8 mouse cellular contexts compared by ENCODE assay signal in the genomic region with DNA sequence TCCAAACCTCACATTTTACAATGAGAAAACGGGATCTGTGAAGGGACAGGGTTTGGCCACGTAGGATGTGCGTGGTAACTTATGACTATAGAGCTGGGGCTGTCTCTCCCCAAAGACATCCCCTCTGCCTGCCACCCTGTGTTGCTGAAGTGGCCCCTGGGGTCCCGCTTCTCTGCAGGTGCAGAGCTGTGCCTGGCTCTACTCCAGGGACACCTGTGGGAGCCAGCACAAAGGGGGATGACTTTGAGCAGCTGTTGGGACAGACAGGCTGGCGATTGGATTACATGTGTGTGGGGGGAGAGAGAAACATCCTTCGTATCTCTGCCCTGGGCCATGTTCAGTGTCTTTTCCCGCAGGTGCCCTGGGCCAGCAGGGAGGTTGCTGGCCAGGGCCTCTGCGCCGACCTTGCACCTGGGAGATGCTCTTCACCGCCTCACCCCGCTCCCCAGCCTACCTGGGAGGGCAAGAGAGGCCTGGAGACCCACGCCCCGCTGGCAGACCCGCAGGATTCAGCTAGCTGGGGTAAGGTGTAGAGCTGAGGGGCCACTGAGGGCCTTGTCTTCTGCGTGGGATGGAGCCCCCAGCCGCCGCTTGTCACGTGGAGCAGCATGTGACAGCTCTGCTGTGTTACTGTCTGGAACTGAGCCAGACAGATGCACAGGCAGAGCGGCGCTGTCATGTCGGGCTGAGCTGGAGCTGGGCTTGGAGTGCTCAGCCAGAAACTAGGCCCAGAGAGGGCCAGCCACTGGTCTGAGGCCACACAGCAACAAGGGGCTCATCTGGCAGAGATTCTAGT. TPM values are rescaled to one million over a fixed set of nuclear protein-coding genes. Genes with fewer than 3 reads are reported as not detected.
DNase-seq lines count a peak whose midpoint lies in the region; ATAC-seq and TF ChIP-seq lines count a peak whose summit lies in the region.

No protein-coding gene starts in this region.

- H3K9me3 ChIP-seq in forebrain, embryonic 14.5 days (replicated peaks; ENCODE audit: control insufficient read depth, low read length): no peaks in the 10 kb centered on the region
- no peaks in the 10 kb centered on the region for H3K9me3 ChIP-seq in forebrain, embryonic 11.5 days (ENCODE audit: control insufficient read depth, low read length)
- no peaks in the 10 kb centered on the region for H3K9me3 ChIP-seq in lung, embryonic 16.5 days (ENCODE audit: control insufficient read depth, low read length)
- H3K9me3 ChIP-seq in heart, embryonic 16.5 days (replicated peaks; ENCODE audit: control insufficient read depth, low read length): no peaks in the 10 kb centered on the region
- no peaks in the 10 kb centered on the region for H3K9me3 ChIP-seq in stomach, embryonic 15.5 days

- H3K9ac ChIP-seq in forebrain, embryonic 14.5 days (ENCODE audit: low read length): no peak overlapping the region
- H3K9ac ChIP-seq in forebrain, embryonic 11.5 days (ENCODE audit: low read length): no peak overlapping the region
- H3K9ac ChIP-seq in lung, embryonic 16.5 days (ENCODE audit: low read length): peak overlapping the region; percentile 30; the same call in 1 of the 2 replicates
- no peak overlapping the region for H3K9ac ChIP-seq in heart, embryonic 16.5 days (ENCODE audit: low read length)
- H3K9ac ChIP-seq in stomach, embryonic 15.5 days: no peak overlapping the region

- ATAC-seq in forebrain, embryonic 14.5 days: peak; percentile 37; the same call in 1 of the 2 replicates
- ATAC-seq in forebrain, embryonic 11.5 days (replicated peaks; ENCODE audit: low FRiP score): no peak
- no peak for ATAC-seq in lung, embryonic 16.5 days (ENCODE audit: low read depth)
- ATAC-seq in heart, embryonic 16.5 days (replicated peaks; ENCODE audit: extremely low read depth, insufficient read depth, low FRiP score): 0 out of 2 replicates have a peak, but pooled peaks have one; percentile 11
- ATAC-seq in stomach, embryonic 15.5 days (ENCODE audit: insufficient read depth, low FRiP score, low read depth): no peak

- no peak overlapping the region for H3K4me2 ChIP-seq in forebrain, embryonic 14.5 days (ENCODE audit: low read length)
- no peak overlapping the region for H3K4me2 ChIP-seq in forebrain, embryonic 11.5 days (ENCODE audit: low read depth, low read length, severe bottlenecking)
- no peak overlapping the region for H3K4me2 ChIP-seq in lung, embryonic 16.5 days (ENCODE audit: low read depth, low read length)
- H3K4me2 ChIP-seq in heart, embryonic 16.5 days (ENCODE audit: low read depth, low read length): peak overlapping the region; percentile 3; the same call in 1 of the 2 replicates
- H3K4me2 ChIP-seq in stomach, embryonic 15.5 days: no peak overlapping the region

- no peak for TF ChIP-seq POLR2A in lung, adult 2 months (IDR thresholded peaks at IDR 0.05; ENCODE audit: borderline replicate concordance, extremely low read depth, low read depth, low read length)

- H3K27ac ChIP-seq in forebrain, embryonic 14.5 days (ENCODE audit: low read depth, low read length): peak overlapping the region; percentile 36; the same call in 1 of the 2 replicates
- H3K27ac ChIP-seq in forebrain, embryonic 11.5 days (ENCODE audit: low read depth, low read length): no peak overlapping the region
- peak overlapping the region; percentile 90 for H3K27ac ChIP-seq in lung, embryonic 16.5 days (ENCODE audit: low read length)
- peak overlapping the region; percentile 77 for H3K27ac ChIP-seq in heart, embryonic 16.5 days (ENCODE audit: low read length)
- H3K27ac ChIP-seq in stomach, embryonic 15.5 days: peak overlapping the region; percentile 73

- peaks cover 4% of the 10 kb centered on the region; the same call in 1 of the 2 replicates for H3K4me1 ChIP-seq in forebrain, embryonic 14.5 days (ENCODE audit: control insufficient read depth, insufficient read depth, low read length)
- no peaks in the 10 kb centered on the region; the same call in 1 of the 2 replicates for H3K4me1 ChIP-seq in forebrain, embryonic 11.5 days (replicated peaks; ENCODE audit: control insufficient read depth, insufficient read depth, low read length)
- peaks cover 27% of the 10 kb centered on the region for H3K4me1 ChIP-seq in lung, embryonic 16.5 days (replicated peaks; ENCODE audit: control insufficient read depth, insufficient read depth, low read length)
- H3K4me1 ChIP-seq in lung, adult 2 months (ENCODE audit: control insufficient read depth, insufficient read depth, low read length): peaks cover 23% of the 10 kb centered on the region
- H3K4me1 ChIP-seq in heart, embryonic 16.5 days (ENCODE audit: control insufficient read depth, insufficient read depth, low read length): peaks cover 23% of the 10 kb centered on the region
- H3K4me1 ChIP-seq in stomach, embryonic 15.5 days: peaks cover 24% of the 10 kb centered on the region

- WGBS in forebrain, embryonic 14.5 days: 70% methylated on average over 21 of the region's 21 CpGs
- WGBS in forebrain, embryonic 11.5 days: 72% methylated on average over 21 of the region's 21 CpGs
- WGBS in lung, embryonic 16.5 days: 60% methylated on average over 21 of the region's 21 CpGs
- 67% methylated on average over 21 of the region's 21 CpGs for WGBS in lung, adult 2 months
- 59% methylated on average over 21 of the region's 21 CpGs for WGBS in heart, embryonic 16.5 days
- 64% methylated on average over 21 of the region's 21 CpGs for WGBS in stomach, embryonic 15.5 days

- no peak overlapping the region for H3K4me3 ChIP-seq in forebrain, embryonic 14.5 days (ENCODE audit: low read depth, low read length)
- H3K4me3 ChIP-seq in forebrain, embryonic 11.5 days (ENCODE audit: low read depth, low read length): no peak overlapping the region
- no peak overlapping the region for H3K4me3 ChIP-seq in lung, embryonic 16.5 days (ENCODE audit: low read length)
- H3K4me3 ChIP-seq in lung, adult 2 months (replicated peaks; ENCODE audit: extremely low read depth, low read depth, low read length): no peak overlapping the region
- no peak overlapping the region for H3K4me3 ChIP-seq in heart, embryonic 16.5 days (ENCODE audit: low read length)
- H3K4me3 ChIP-seq in stomach, embryonic 15.5 days (replicated peaks): no peak overlapping the region

- DNase-seq in forebrain, embryonic 14.5 days (ENCODE audit: low spot score): peak; percentile 30
- DNase-seq in forebrain, embryonic 11.5 days (ENCODE audit: low spot score): no peak
- no peak for DNase-seq in lung, adult 2 months
- no peak for DNase-seq in right cerebral cortex, postnatal 10 days (ENCODE audit: low spot score in 2 of 2)
- no peak for DNase-seq in cerebellum, adult 11 months

- no peaks in the 10 kb centered on the region for H3K36me3 ChIP-seq in forebrain, embryonic 14.5 days (ENCODE audit: control insufficient read depth, insufficient read depth, low read length)
- no peaks in the 10 kb centered on the region for H3K36me3 ChIP-seq in forebrain, embryonic 11.5 days (ENCODE audit: control insufficient read depth, insufficient read depth, low read length)
- no peaks in the 10 kb centered on the region for H3K36me3 ChIP-seq in lung, embryonic 16.5 days (ENCODE audit: control insufficient read depth, insufficient read depth, low read length)
- H3K36me3 ChIP-seq in heart, embryonic 16.5 days (ENCODE audit: control insufficient read depth, insufficient read depth): no peaks in the 10 kb centered on the region
- no peaks in the 10 kb centered on the region for H3K36me3 ChIP-seq in stomach, embryonic 15.5 days

- TF ChIP-seq CTCF in lung, adult 2 months (IDR thresholded peaks at IDR 0.05; ENCODE audit: insufficient read depth, low read length): no peak

- no peaks in the 10 kb centered on the region for H3K27me3 ChIP-seq in forebrain, embryonic 14.5 days (replicated peaks; ENCODE audit: control insufficient read depth, insufficient read depth, low read length)
- H3K27me3 ChIP-seq in forebrain, embryonic 11.5 days (ENCODE audit: control insufficient read depth, insufficient read depth, low read length): no peaks in the 10 kb centered on the region
- no peaks in the 10 kb centered on the region for H3K27me3 ChIP-seq in lung, embryonic 16.5 days (ENCODE audit: control insufficient read depth, insufficient read depth, low read depth, low read length)
- H3K27me3 ChIP-seq in heart, embryonic 16.5 days (ENCODE audit: control insufficient read depth, insufficient read depth, low read length): no peaks in the 10 kb centered on the region
- H3K27me3 ChIP-seq in stomach, embryonic 15.5 days (replicated peaks): no peaks in the 10 kb centered on the region

RNA-seq across cellular contexts. Expression of gene Aldh3b1, which starts 0.9 kb away (rescaled TPM):
- polyA plus RNA-seq in forebrain, embryonic 14.5 days (2014; fragmentation: Nextera tagmentation; extraction: Ambion mirVana): 1.9 and 2.0 TPM in 2 replicates
- 0.35 and 0.64 TPM in 2 replicates for polyA plus RNA-seq in forebrain, embryonic 11.5 days (2014; fragmentation: Nextera tagmentation; extraction: Ambion mirVana)
- 5.4 and 5.9 TPM in 2 replicates for polyA plus RNA-seq in lung, embryonic 16.5 days (2015; fragmentation: Nextera tagmentation; extraction: Ambion mirVana)
- polyA plus RNA-seq in lung, adult 2 months (2012; rRNA removed): 71.9 and 85.0 TPM in 2 replicates
- 2.6 and 3.7 TPM in 2 replicates for polyA plus RNA-seq in heart, embryonic 16.5 days (2015; fragmentation: Nextera tagmentation; extraction: Ambion mirVana)
- polyA plus RNA-seq in stomach, embryonic 15.5 days (2015; fragmentation: Nextera tagmentation; extraction: Ambion mirVana): 3.6 and 4.2 TPM in 2 replicates

RNA-seq across cellular contexts. Expression of gene Unc93b1, which starts 4.5 kb away (rescaled TPM):
- polyA plus RNA-seq in forebrain, embryonic 14.5 days (2014; fragmentation: Nextera tagmentation; extraction: Ambion mirVana): 7.5 and 9.4 TPM in 2 replicates
- 4.9 and 5.7 TPM in 2 replicates for polyA plus RNA-seq in forebrain, embryonic 11.5 days (2014; fragmentation: Nextera tagmentation; extraction: Ambion mirVana)
- polyA plus RNA-seq in lung, embryonic 16.5 days (2015; fragmentation: Nextera tagmentation; extraction: Ambion mirVana): 21.7 and 21.9 TPM in 2 replicates
- polyA plus RNA-seq in lung, adult 2 months (2012; rRNA removed): 169 and 180 TPM in 2 replicates
- 19.8 TPM in 2 replicates for polyA plus RNA-seq in heart, embryonic 16.5 days (2015; fragmentation: Nextera tagmentation; extraction: Ambion mirVana)
- 21.4 and 22.2 TPM in 2 replicates for polyA plus RNA-seq in stomach, embryonic 15.5 days (2015; fragmentation: Nextera tagmentation; extraction: Ambion mirVana)

RNA-seq across cellular contexts. Expression of gene Ndufs8, which starts 17.9 kb away (rescaled TPM):
- polyA plus RNA-seq in forebrain, embryonic 14.5 days (2014; fragmentation: Nextera tagmentation; extraction: Ambion mirVana): 243 and 301 TPM in 2 replicates
- polyA plus RNA-seq in forebrain, embryonic 11.5 days (2014; fragmentation: Nextera tagmentation; extraction: Ambion mirVana): 189 and 206 TPM in 2 replicates
- 285 and 290 TPM in 2 replicates for polyA plus RNA-seq in lung, embryonic 16.5 days (2015; fragmentation: Nextera tagmentation; extraction: Ambion mirVana)
- polyA plus RNA-seq in lung, adult 2 months (2012; rRNA removed): 157 and 189 TPM in 2 replicates
- polyA plus RNA-seq in heart, embryonic 16.5 days (2015; fragmentation: Nextera tagmentation; extraction: Ambion mirVana): 466 and 487 TPM in 2 replicates
- polyA plus RNA-seq in stomach, embryonic 15.5 days (2015; fragmentation: Nextera tagmentation; extraction: Ambion mirVana): 312 and 320 TPM in 2 replicates

RNA-seq across cellular contexts. Expression of gene Tcirg1, which starts 23.5 kb away (rescaled TPM):
- 5.8 and 9.1 TPM in 2 replicates for polyA plus RNA-seq in forebrain, embryonic 14.5 days (2014; fragmentation: Nextera tagmentation; extraction: Ambion mirVana)
- 11.4 and 15.7 TPM in 2 replicates for polyA plus RNA-seq in forebrain, embryonic 11.5 days (2014; fragmentation: Nextera tagmentation; extraction: Ambion mirVana)
- polyA plus RNA-seq in lung, embryonic 16.5 days (2015; fragmentation: Nextera tagmentation; extraction: Ambion mirVana): 56.8 and 60.5 TPM in 2 replicates
- polyA plus RNA-seq in lung, adult 2 months (2012; rRNA removed): 157 and 164 TPM in 2 replicates
- 31.0 and 32.3 TPM in 2 replicates for polyA plus RNA-seq in heart, embryonic 16.5 days (2015; fragmentation: Nextera tagmentation; extraction: Ambion mirVana)
- 34.7 and 42.6 TPM in 2 replicates for polyA plus RNA-seq in stomach, embryonic 15.5 days (2015; fragmentation: Nextera tagmentation; extraction: Ambion mirVana)

RNA-seq across cellular contexts. Expression of gene Aldh3b3, which starts 28.0 kb away (rescaled TPM):
- polyA plus RNA-seq in forebrain, embryonic 14.5 days (2014; fragmentation: Nextera tagmentation; extraction: Ambion mirVana): not detected in 2 replicates
- polyA plus RNA-seq in forebrain, embryonic 11.5 days (2014; fragmentation: Nextera tagmentation; extraction: Ambion mirVana): not detected in 2 replicates
- polyA plus RNA-seq in lung, embryonic 16.5 days (2015; fragmentation: Nextera tagmentation; extraction: Ambion mirVana): 0.18 and 0.24 TPM in 2 replicates
- polyA plus RNA-seq in lung, adult 2 months (2012; rRNA removed): 0.08 and 0.21 TPM in 2 replicates
- polyA plus RNA-seq in heart, embryonic 16.5 days (2015; fragmentation: Nextera tagmentation; extraction: Ambion mirVana): not detected in 2 replicates
- polyA plus RNA-seq in stomach, embryonic 15.5 days (2015; fragmentation: Nextera tagmentation; extraction: Ambion mirVana): 0.06 and 0.12 TPM in 2 replicates

Comparison
In these comparisons a context has a peak if more than half of its experiments do, and no peak if none do; other contexts are left out.
1. ATAC-seq: peak in forebrain, embryonic 14.5 days (single experiment) and heart, embryonic 16.5 days (single experiment); none in forebrain, embryonic 11.5 days (single experiment), lung, embryonic 16.5 days (single experiment) and stomach, embryonic 15.5 days (single experiment).
2. RNA of gene Aldh3b1, which starts 0.9 kb away (polyA plus RNA-seq): 71.9 to 85.0 TPM in lung, adult 2 months; 5.4 to 5.9 TPM in lung, embryonic 16.5 days, 2.6 to 3.7 TPM in heart, embryonic 16.5 days, 3.6 to 4.2 TPM in stomach, embryonic 15.5 days, 1.9 to 2.0 TPM in forebrain, embryonic 14.5 days and 0.35 to 0.64 TPM in forebrain, embryonic 11.5 days; every median in the first group is over 10 times any median in the second.